Mouse (Mus musculus) leukemia stem cell, adult 10-12 weeks (primary cell): ENCODE data around the gene Psma2. TPM values are rescaled to one million over a fixed set of nuclear protein-coding genes. Genes with fewer than 3 reads are reported as not detected.

Experiments
- polyA plus RNA-seq: library from polyadenylated mRNA; stranded (reverse); fragments of >175 nt; gene quantifications from 2 replicates; pipeline ENCODE4 v1.2.3, GENCODE M21; 2012; ENCODE audit warnings: low replicate concordance

Gene Psma2
- polyA plus RNA-seq, result 1.8 and 3.0 TPM in 2 replicates

DNA sequence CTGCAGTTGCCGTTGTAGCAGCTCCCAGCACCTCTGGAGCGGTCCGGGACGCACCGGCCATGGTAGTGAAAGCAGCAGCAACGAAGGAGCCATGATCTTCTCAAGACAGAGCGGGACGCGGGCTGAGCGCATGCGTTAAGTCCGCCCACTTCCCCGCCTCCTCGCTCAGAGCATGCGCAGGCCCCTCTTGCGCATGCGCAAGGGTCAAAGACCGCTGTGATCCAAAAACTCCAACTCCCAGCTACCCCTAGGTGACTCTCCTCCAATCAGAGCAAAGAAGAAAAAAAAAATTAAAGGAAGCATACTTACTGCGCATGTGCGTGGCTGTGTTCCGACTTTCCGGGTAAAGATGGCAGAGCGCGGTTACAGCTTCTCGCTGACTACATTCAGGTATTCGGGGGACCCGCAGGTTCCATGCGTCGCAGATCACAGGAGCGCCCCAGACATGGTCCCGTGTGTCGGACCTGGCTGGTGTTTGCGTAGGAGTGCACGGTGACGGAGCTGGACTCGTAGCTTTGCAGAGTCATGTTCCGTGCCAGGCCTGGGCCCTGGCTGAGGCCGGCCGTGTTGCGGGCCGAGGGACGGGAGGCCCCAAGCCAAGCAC, at the start of gene Psma2, which contains the start of gene Mrpl32:
TSS of gene Psma2 (plus strand) at position 315 of the 604 bp plus-strand sequence.
TSS of gene Mrpl32 (minus strand) at position 240 of the 604 bp plus-strand sequence.

DNA sequence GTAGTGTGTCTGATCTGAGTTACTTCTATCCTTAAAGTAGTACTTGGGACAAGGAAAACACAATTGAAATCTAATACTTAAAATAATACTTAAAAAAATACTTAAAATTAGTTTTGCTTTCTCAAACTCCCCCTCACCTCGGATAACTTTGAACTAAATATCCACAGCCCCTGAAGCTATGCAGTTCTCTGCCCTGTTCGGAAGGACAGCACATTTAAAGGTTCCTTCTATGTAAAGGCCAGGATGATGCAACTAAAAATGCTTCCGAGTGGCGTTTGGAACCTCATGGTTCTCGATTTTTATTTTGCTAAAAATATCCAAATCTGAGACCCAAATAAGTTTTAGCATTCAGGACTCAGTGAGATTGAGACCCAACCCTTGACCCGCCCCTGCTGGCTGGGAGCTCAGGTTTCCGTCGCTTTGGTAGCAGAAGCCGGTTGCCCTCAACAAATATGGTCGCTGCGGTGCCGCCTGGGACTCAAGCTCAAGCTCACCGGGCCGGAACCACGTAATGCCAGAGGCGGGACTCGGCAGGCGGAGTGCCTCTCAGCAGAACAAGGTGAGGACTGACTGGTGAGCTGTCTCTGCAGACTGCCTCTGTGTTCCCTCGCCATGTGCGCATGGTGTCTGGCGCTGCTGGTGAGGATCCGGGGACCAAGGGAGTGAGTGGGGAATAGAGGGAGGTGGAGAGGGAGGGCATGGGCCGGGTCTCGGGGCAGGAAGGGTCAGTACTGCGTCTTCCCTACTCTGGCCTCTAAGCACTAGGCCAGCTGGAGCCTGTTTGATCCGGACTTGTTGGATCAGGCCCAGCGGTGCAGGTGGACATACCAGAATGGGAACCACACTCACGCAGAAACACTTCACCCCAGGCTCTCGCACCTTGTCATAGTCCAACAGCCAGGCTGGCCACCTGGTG, 16.9 kb downstream of the Psma2 start, which contains the start of gene AW209491:
TSS of gene AW209491 (plus strand) at position 429 of the 916 bp plus-strand sequence.

Other genes starting within 250 kb of the Psma2 start
- gene Hecw1, start 90.0 kb upstream of the Psma2 start, polyA plus RNA-seq, result not detected in 2 replicates
- gene Mrpl32, start 75 bp upstream of the Psma2 start, polyA plus RNA-seq, result 0.65 and 39.2 TPM in 2 replicates
- 0.19 and 0.60 TPM in 2 replicates for gene AW209491, start 16.9 kb downstream of the Psma2 start, polyA plus RNA-seq